Mouse (Mus musculus) intestine, postnatal 0 days (tissue): Measurements from ENCODE around the gene Tbxas1. TPM values are rescaled to one million over a fixed set of nuclear protein-coding genes. Genes with fewer than 3 reads are reported as not detected.
A peak's percentile ranks its signal among the peaks of the same experiment; 100 is the strongest.

Experiments
- ATAC-seq: fragments of 200-750 bp; cut with Nextera tagmentation; 2 replicates; pipeline ENCODE4 v1.8.0; 2017; ENCODE audit warnings: mild to moderate bottlenecking, moderate TSS enrichment, moderate library complexity
- H3K27ac ChIP-seq: fragments of 300-500 bp; sonication (generic); 2 replicates; pipeline ENCODE4 v1.5.1; 2014; ENCODE audit warnings: mild to moderate bottlenecking, low read depth, low read length, moderate library complexity
- H3K27me3 ChIP-seq: fragments of 300-500 bp; sonication (generic); replicated peaks from 2 replicates; pipeline ENCODE4 v1.6.1; 2014; ENCODE audit warnings: low read length, mixed read lengths; ENCODE audit not compliant: control insufficient read depth, insufficient read depth
- H3K36me3 ChIP-seq: fragments of 300-500 bp; sonication (generic); 2 replicates; pipeline ENCODE4 v1.6.1; 2014; ENCODE audit warnings: mild to moderate bottlenecking, moderate library complexity; ENCODE audit not compliant: control insufficient read depth, insufficient read depth
- H3K4me1 ChIP-seq: fragments of 300-500 bp; sonication (generic); replicated peaks from 2 replicates; pipeline ENCODE4 v1.6.1; 2014; ENCODE audit warnings: antibody characterized with exemption, low read length, mixed read lengths; ENCODE audit not compliant: control insufficient read depth, insufficient read depth
- H3K4me2 ChIP-seq: fragments of 300-500 bp; sonication (generic); replicated peaks from 2 replicates; pipeline ENCODE4 v1.6.1; 2014; ENCODE audit warnings: low read depth, mild to moderate bottlenecking, moderate library complexity
- H3K4me3 ChIP-seq: fragments of 300-500 bp; sonication (generic); 2 replicates; pipeline ENCODE4 v1.5.1; 2014; ENCODE audit warnings: low read depth, low read length
- H3K9ac ChIP-seq: fragments of 300-500 bp; sonication (generic); 2 replicates; pipeline ENCODE4 v1.6.1; 2014; ENCODE audit warnings: mild to moderate bottlenecking, low read depth, low read length
- H3K9me3 ChIP-seq: fragments of 300-500 bp; sonication (generic); 2 replicates; pipeline ENCODE4 v1.6.1; 2016; ENCODE audit warnings: mixed run types; ENCODE audit not compliant: control insufficient read depth
- CTCF ChIP-seq: sonication (generic); IDR thresholded peaks from 2 replicates; pipeline ENCODE4 v1.5.1; 2016; ENCODE audit warnings: low read depth, mild to moderate bottlenecking, control low read depth, antibody characterized with exemption, moderate library complexity
- WGBS: fragments of 180-500 bp; shearing (Covaris S2); extraction: QIAGEN DNeasy Blood & Tissue Kit; methylation state at CpG from one replicate; pipeline ENCODE4 v1.1.7; 2014; 5-methylcytosine and 5-hydroxymethylcytosine counted together
- polyA plus RNA-seq: library from polyadenylated mRNA; unstranded; fragments of >200 nt; fragmentation: Nextera tagmentation; extraction: Ambion mirVana; gene quantifications from 2 replicates; pipeline ENCODE4 v1.2.1, GENCODE M21; 2015

The Tbxas1 gene
- polyA plus RNA-seq, 1 experiment from 2014 or later = 2.1 TPM

- Histone ChIP-seq H3K4me1 (peaks cover 6% of the 10 kb centered on the region), H3K36me3 (no peaks in the 10 kb centered on the region), H3K9me3 (no peaks in the 10 kb centered on the region), H3K27me3 (no peaks in the 10 kb centered on the region), H3K4me3 (no peak overlapping the region), H3K27ac (no peak overlapping the region), H3K4me2 (no peak overlapping the region), H3K9ac (no peak overlapping the region)
- no peak for TF ChIP-seq CTCF
- WGBS = 90% methylated on average over 6 of the region's 6 CpGs
- ATAC-seq = no peak
Observed at GRCm38 (mm10) chr6:38908401-38908800, 33.2 kb downstream of the Tbxas1 start.

GRCm38 (mm10) chr6:38910828-38911559, 35.8 kb downstream of the Tbxas1 start:
- peak overlapping the region; percentile 22; the same call in 1 of the 2 replicates for H3K4me2 ChIP-seq
- H3K4me1 ChIP-seq = peaks cover 6% of the 10 kb centered on the region
- no peak overlapping the region for H3K9ac ChIP-seq
- H3K27ac ChIP-seq = no peak overlapping the region
- no peaks in the 10 kb centered on the region for H3K36me3 ChIP-seq
- peak; percentile 86 for ATAC-seq
- 32% methylated on average over 3 of the region's 3 CpGs for WGBS
- no peaks in the 10 kb centered on the region for H3K27me3 ChIP-seq
- no peaks in the 10 kb centered on the region for H3K9me3 ChIP-seq
- H3K4me3 ChIP-seq = no peak overlapping the region
- peak; percentile 95 for TF ChIP-seq CTCF

- ATAC-seq = no peak
- H3K9ac ChIP-seq = no peak overlapping the region
- H3K27ac ChIP-seq = no peak overlapping the region
- H3K9me3 ChIP-seq = no peaks in the 10 kb centered on the region
- H3K27me3 ChIP-seq = no peaks in the 10 kb centered on the region
- H3K36me3 ChIP-seq = no peaks in the 10 kb centered on the region
- H3K4me3 ChIP-seq = no peak overlapping the region
- no peak overlapping the region for H3K4me2 ChIP-seq
- peaks cover 6% of the 10 kb centered on the region for H3K4me1 ChIP-seq
- TF ChIP-seq CTCF = no peak
Observed at GRCm38 (mm10) chr6:38912121-38912660, 37.0 kb downstream of the Tbxas1 start.

GRCm38 (mm10) chr6:38912845-38913244, 37.6 kb downstream of the Tbxas1 start:
- H3K27me3 ChIP-seq = no peaks in the 10 kb centered on the region
- no peak for TF ChIP-seq CTCF
- no peak overlapping the region for H3K27ac ChIP-seq
- no peak overlapping the region for H3K9ac ChIP-seq
- 85% methylated on average over 9 of the region's 9 CpGs for WGBS
- ATAC-seq = no peak
- no peak overlapping the region for H3K4me2 ChIP-seq
- peaks cover 6% of the 10 kb centered on the region for H3K4me1 ChIP-seq
- no peaks in the 10 kb centered on the region for H3K9me3 ChIP-seq
- H3K36me3 ChIP-seq = no peaks in the 10 kb centered on the region
- H3K4me3 ChIP-seq = no peak overlapping the region

- Histone ChIP-seq H3K9me3 (no peaks in the 10 kb centered on the region), H3K4me2 (no peak overlapping the region), H3K36me3 (no peaks in the 10 kb centered on the region), H3K27me3 (no peaks in the 10 kb centered on the region), H3K4me1 (peaks cover 6% of the 10 kb centered on the region), H3K9ac (no peak overlapping the region), H3K4me3 (no peak overlapping the region), H3K27ac (no peak overlapping the region)
- 80% methylated on average over 13 of the region's 13 CpGs for WGBS
- TF ChIP-seq CTCF = no peak
- ATAC-seq = no peak
Observed at GRCm38 (mm10) chr6:38913386-38914042, 38.3 kb downstream of the Tbxas1 start.

- whole genome bisulfite sequencing = 82% methylated on average over 10 of the region's 10 CpGs
- no peaks in the 10 kb centered on the region for H3K9me3 ChIP-seq
Observed at GRCm38 (mm10) chr6:38914181-38914580, 39.0 kb downstream of the Tbxas1 start.

More at GRCm38 (mm10) chr6:38914181-38914580, 39.0 kb downstream of the Tbxas1 start:
- H3K27ac ChIP-seq = no peak overlapping the region
- H3K4me3 ChIP-seq = no peak overlapping the region
- no peak for TF ChIP-seq CTCF
- no peaks in the 10 kb centered on the region for H3K36me3 ChIP-seq
- no peak for ATAC-seq
- H3K4me1 ChIP-seq = peaks cover 6% of the 10 kb centered on the region
- H3K4me2 ChIP-seq = no peak overlapping the region
- no peaks in the 10 kb centered on the region for H3K27me3 ChIP-seq
- no peak overlapping the region for H3K9ac ChIP-seq
